Mouse (Mus musculus) ovary, postnatal 14 days (tissue): ENCODE data around the gene Sema3a.
"Not testable (repeated sequence)": the region's sequence is repeated elsewhere in the genome, so short reads cannot be mapped to it uniquely, and the experiment has no call there.

Source experiments
- DNase-seq: peaks from one replicate; pipeline ENCODE4 v3.0.0; 2022; ENCODE audit warnings: low spot score

The Sema3a gene

DNA sequence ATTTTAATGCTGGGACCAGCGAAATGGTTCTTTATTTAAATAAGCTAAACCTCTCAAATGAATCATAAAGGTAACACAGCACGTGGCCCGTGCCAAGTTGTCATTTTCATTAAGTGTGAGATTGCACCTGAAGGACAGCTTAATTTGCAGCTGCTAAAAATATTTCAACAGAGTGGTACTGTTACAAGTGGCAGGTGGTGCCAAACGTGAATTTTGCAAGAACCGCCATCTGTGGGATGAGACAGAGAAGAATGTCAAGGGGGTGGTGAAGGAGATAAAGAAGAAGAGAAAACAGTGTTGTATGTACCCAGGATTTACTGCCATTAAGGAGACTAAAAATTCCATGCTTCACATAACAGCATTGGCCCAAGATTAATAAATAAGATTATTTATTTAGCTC lies 423.9 kb downstream of the Sema3a start:
- no peak for DNase-seq

DNA sequence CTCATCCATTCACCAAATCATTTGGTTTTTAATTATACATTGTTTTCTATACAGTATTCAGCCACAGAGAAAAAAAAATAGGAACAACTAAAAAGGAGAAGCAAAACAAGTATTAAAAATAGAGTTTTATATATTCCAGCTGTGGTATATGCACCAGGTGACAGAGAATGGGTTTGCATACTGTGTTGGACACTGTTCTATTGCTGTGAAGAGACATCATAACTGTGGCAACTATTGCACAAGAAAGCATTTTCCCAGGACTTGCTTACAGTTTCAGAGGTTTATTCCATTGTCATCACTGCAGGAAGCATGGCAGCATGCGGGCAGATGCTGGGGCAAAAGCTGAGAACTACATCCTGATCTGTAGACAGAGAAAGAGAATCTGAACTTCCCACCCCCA lies 425.7 kb downstream of the Sema3a start:
- DNase-seq: no peak

DNA sequence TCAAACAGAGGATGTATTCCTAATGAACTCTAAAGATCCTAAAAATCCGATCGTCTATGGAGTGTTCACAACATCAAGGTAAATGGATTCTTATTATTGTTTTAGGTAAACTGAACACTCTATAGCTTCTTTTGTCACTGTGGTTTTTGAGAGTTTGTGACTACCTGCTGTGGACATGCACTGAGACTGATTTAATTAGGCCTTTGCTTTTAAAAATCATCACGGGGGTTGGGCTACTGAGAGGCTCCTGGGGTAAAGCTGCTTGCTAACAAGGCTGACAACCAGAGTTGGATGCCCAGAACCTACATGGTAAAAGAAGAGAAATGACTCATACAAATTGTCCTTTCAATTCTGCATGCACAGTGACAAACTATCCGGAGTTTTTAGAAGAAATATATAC lies 432.0 kb downstream of the Sema3a start:
- DNase-seq: no peak

DNA sequence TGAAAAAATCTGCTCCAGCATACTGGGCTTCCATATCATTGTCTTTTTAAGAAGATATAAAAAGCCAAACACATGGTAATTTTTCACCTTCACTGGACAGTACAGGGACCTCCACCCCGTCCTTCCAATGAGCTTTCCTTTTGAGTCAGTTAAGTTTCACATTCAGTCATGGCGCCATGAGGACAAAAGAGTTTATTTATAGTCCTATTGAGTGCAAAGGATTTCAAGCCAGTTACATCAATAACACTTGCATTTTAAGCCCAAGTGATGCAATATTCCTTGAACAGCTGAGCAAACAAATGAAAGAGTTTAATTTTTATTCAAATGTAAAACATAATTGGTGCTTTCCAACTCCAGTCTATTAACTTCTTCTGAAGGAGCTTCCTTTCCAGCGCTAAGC lies 448.7 kb downstream of the Sema3a start:
- DNase-seq: no peak

DNA sequence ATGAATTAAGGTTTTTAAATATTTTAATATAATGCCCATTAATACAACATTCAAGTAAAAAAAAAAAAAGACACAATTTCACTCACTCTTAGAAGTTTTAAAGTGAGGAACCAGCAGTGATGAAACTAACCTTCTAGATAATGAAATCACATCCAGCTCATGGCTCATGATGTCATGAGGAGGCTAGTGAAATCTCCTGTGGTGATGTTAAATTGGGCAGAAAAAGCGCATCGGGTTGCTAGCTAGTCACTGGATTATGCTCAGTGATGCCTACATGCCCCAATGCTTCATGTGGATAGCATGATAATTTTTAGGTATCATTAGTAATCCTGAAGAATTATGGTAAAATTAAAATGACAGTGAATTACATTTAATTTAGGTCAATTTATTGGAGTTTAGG lies 453.9 kb downstream of the Sema3a start:
- no peak for DNase-seq

DNA sequence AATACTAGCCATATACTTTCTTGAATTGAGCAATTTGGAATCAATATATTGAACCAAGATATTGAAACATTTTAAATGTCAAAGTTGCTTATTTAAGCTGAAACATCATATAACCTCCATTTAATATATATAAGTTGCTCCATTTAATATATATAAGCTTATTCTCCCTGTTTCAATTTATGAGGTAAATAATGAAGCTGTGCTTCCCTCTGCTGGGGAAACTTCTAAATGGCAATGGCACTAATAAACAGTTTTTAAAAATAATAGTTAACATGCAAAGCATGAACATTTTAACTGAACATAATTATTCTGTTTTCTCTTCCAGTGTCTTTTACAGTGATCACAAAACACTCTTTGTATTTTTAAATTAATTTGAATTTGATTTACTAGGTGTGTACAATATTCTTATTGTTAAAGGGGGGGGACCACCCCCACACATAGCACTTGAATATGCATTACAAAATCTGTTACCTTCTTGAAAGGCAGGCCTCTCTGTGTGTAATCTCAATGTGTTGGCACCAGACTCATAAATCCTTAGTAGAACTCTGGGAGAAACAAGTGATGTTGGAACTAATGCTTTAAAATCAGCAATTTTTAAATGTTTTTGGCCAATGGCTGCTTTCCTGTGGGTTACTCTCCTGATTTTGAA lies 460.5 kb downstream of the Sema3a start:
- DNase-seq: no peak

DNA sequence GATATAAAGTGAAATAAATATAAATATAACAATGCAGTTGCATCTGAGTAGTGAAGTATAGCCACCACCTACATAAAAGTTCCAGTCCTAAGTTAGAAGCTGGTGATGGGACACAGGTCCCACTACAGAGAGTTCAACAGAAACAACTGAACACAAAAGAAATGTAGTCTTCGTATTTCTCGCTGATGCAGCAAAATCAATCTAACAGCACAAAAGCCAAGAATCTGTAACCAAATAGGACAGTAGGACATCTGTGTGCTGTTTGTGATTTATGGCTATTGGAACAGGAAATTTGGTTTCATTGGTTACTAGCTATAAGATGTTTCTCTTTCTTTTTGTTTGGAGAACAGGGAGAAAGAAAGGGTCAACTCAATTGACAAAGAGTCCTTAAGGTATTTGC lies 469.2 kb downstream of the Sema3a start:
- no peak for DNase-seq

DNA sequence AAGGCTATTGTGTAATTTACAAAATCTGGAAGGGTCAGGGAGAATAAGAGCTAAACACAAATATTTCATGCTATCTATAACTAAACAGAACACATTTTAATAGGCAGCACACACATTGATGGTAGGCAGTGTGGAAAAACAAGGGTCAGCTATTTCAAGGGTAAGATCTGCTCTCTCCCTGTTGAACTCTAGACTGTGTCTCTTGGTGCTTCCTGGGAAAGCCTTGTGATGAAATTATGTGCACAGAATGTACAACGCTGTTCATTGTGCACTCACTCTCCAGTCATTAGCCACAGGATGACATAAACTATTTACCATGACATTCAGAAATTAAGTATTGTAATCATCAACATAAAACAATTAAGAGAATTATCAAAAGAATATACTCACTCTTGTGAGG lies 486.4 kb downstream of the Sema3a start:
- DNase-seq: no peak

DNA sequence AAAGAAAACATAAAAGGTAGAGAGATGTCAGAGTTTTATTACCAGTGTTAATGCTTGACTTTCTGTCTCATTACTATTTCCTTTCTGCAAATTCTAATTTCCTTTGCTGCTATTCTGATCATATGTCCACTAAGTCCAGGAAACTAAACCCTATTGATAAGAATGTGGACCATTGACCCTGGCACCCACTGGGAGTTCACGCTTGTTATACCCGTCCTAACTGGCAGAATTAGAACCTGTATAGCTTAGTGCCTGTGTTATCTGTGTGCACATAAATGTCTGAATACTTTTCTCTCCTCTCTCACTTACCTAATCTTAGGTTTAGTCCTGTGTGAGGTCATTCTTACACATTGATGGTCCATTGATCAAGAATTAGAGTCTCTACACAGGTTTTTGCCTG lies 486.9 kb downstream of the Sema3a start:
- no peak for DNase-seq

DNA sequence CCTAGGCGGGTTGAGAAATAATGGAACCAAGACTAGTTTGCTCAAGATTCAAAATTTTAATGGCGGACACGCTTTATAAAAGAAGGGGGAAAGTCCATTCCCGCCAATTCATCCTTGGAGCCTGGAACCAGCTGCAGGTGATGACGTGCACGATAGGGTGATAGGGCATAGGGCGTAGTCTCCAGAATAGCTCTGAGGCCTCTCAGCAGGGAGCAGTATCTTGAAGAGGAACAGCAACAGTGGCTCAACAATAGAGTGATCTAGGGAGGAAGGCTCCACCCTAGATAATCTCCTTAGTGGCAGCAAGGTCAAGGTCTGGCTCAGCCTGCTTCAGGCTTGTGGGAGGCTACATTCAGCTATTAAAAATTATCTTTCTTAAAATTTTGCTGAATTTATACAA lies 489.4 kb downstream of the Sema3a start:
- DNase-seq: not testable (repeated sequence)

DNA sequence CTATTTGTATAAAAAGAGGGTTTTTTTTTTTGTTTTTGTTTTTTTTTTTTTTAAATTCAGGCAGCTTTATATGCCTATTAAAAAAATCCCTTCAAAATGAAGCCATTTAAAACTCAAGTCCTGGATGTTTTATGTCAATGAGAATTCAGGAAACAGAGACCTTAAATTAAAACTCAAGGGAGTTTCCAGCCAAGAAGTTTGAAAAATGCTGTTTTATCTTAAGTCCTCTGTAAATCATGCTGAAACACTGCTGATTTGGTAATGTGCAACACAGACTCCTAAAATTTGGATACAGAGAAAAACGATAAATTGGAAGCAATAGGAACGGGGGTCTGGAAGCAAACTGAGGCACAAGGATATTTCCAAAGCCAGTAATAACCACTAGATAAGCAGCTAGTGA lies 490.7 kb downstream of the Sema3a start:
- DNase-seq: no peak

DNA sequence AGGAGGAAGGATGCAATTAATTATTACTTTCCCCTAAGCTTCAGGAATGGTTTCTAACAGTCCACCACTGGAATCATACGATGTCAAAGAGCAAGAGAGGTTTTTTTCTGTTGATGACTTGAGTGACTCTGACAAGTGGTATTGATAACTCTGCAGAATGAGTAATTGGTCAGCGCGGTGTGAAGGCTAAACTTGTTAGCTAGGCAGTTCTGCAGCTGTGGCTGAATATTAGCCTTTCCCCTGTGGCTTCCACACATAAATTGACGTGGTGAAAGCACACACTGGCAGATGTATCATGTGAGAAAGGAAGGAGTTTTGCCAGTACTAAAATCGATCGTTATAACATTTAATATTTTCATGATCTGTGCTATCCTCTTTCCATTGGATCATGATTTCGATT lies 497.4 kb downstream of the Sema3a start:
- DNase-seq: no peak

DNA sequence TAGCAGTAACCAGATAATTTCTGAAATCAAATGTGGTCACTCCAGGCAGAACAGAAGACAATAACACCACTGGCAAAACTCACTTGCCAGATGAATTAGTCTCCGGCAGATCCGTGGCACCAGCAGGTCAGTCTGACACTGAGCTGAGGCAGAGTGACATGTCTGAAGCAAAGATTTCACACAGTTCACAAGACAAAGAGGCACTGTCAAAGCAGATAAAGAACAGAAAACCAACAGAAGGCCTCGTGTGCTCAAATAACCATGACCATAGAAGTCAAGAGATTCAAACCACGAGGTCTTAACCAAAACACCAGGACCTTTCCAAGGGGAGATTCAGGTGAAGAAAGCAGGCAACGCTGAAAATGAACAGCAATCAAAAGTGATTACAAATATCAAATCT lies 499.5 kb downstream of the Sema3a start:
- no peak for DNase-seq

DNA sequence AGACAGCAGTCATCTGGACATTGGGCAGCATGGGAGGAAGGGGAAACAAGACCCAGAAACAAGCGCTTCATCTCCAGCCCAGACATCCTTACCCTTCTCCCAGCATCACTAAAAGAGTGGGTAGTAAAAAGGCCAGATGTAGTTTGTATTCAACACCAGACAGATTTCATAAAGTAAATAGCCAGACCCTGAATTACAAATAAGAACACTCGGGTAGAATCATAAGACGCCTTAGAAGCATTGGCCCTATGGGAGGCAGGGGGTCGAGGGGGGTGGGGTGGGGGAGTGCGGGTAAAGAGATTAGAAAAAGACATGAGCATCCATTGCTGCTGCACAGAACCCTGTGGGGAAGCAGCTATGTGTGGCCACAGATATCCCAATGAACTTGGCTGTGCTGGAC lies 500.9 kb downstream of the Sema3a start:
- DNase-seq: no peak

DNA sequence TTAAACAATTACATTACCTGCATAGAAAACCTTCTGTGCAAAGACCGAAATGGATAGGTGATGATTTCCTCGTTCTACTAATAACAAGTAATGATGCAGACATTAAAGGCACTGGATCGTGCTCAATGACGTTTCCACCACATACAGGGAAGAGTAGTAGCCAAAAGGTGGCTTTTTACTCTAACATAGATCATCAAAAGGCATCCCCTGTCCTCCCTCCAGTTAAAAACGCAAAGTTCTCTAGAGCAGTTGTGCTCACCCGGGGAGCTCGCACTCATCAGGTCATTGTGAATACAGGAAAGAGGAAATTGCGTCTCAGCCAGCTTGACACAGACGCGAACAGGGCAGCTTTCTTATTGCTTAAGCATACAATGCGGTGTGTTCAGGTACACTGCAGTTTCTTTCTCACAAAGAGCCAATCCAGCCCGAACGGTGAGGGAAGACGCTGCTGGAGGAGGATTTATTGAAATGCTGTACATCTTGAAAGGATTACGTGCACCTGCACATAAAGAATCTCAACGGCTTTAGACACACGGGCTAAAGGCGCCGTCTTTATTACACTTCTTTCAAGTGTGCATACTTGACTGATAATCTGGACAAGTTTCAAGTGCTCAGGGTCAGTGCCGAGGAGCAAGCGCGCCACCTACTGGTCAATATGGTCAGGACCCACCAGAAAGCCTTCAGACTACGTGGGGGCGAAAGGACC lies 503.5 kb downstream of the Sema3a start:
- DNase-seq: peak; percentile 74

DNA sequence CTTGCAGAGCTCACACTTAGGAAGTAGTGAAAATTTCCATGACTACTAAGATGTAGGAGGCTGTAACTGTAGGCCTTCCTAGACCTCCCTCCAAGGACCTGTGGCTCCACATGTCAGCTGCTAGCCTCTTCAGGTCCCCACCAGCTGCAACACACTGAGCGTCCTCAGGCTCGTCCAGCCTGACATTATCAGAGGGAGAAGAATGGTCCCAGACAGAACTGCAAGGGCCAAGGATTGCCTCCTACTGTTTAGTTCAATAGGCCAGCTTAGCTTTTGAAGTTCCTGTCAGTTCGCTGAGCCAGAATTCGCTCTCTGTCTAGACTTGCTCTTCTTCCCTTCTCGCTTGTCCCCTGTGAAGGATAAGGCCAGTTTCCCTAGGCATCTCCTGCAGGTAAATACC lies 504.7 kb downstream of the Sema3a start:
- no peak for DNase-seq

DNA sequence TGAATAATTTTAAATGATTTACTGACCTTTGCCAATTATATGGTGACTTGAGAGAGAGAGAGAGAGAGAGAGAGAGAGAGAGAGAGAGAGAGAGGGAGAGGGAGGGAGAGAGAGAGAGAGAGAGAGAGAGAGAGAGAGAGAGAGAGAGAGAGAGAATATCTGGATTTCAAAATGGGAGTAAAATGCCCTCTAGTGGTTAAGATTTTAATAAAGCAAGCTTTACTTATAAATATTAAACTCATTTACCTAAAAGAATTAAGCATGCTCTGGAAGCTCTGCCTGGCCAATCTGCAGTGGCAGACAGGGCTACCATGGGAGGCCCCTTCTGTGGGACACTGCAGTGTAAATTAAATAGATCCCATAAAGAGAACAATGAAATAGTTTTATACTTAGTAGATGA lies 505.5 kb downstream of the Sema3a start:
- no peak for DNase-seq

DNA sequence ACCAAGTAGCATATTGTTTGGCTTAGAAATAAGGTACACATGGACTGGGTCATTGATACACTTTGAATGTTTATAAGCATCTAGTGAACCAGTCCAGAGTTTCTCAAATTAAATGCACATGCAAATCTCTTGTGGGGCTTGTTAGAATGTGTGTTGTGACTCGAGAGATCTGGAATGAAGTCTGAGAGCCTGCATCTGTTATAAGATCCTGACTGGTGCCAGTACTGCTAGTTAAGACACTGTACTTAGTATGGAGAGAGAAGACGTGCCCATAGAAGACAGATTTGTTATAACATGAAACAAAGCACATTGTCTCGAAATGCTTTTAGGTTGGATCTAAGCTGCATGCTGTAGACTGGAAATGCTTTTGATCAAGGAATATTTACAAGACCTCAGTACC lies 511.0 kb downstream of the Sema3a start:
- DNase-seq: no peak
